Mouse (Mus musculus): ENCODE data around the gene St3gal3.

- TF ChIP-seq CTCF (IDR thresholded peaks at IDR 0.05) (no peak), EP300 (IDR thresholded peaks at IDR 0.05; ENCODE audit: insufficient read depth, low read depth, low read length) (no peak), POLR2A (IDR thresholded peaks at IDR 0.05; ENCODE audit: insufficient read depth, low read depth, low read length) (no peak)
These were observed 209.8 kb downstream of the St3gal3 start for GRCm38 (mm10) chr4:117924916-117925315.
